Mouse (Mus musculus) macrophage (primary cell): ENCODE results near the gene Acvr1b. TPM values are rescaled to one million over a fixed set of nuclear protein-coding genes. Genes with fewer than 3 reads are reported as not detected.

Experiments
- H3K27ac ChIP-seq: fragments of 350-480 bp; formaldehyde crosslinking; 2 replicates; pipeline ENCODE4 v1.9.0; 2021
- H3K36me3 ChIP-seq: fragments of 350-480 bp; formaldehyde crosslinking; 2 replicates; pipeline ENCODE4 v1.9.0; 2021; ENCODE audit errors: inconsistent target
- H3K4me3 ChIP-seq: fragments of 350-480 bp; formaldehyde crosslinking; 2 replicates; pipeline ENCODE4 v1.9.0; 2021; ENCODE audit errors: inconsistent target
- H3K79me2 ChIP-seq: fragments of 350-480 bp; formaldehyde crosslinking; 2 replicates; pipeline ENCODE4 v1.9.0; 2021; ENCODE audit errors: inconsistent target
- WGBS: methylation state at CpG from one replicate; pipeline ENCODE4 v1.1.7; 2026; ENCODE audit warnings: inconsistent platforms; ENCODE audit not compliant: missing documents; 5-methylcytosine and 5-hydroxymethylcytosine counted together
- polyA plus RNA-seq: library from polyadenylated mRNA; stranded (reverse); fragments of 250-400 nt; gene quantifications from 3 replicates; pipeline ENCODE4 v1.2.4, GENCODE M21; 2018; ENCODE audit warnings: inconsistent platforms

The Acvr1b gene
- polyA plus RNA-seq, 1 experiment from 2014 or later: 13.7 TPM

GRCm38 (mm10) chr15:101192260-101192640, 18.4 kb downstream of the Acvr1b start:
- H3K36me3 ChIP-seq: peaks cover 16% of the 10 kb centered on the region; the same call in 1 of the 2 replicates
- H3K79me2 ChIP-seq: peaks cover 49% of the 10 kb centered on the region
- peak overlapping the region; percentile 96 for H3K27ac ChIP-seq
- WGBS: 86% methylated on average over 7 of the region's 7 CpGs
- no peak overlapping the region for H3K4me3 ChIP-seq

- whole genome bisulfite sequencing: 91% methylated on average over 7 of the region's 7 CpGs
- no peak overlapping the region for H3K4me3 ChIP-seq
- peaks cover 49% of the 10 kb centered on the region for H3K79me2 ChIP-seq
- H3K27ac ChIP-seq: no peak overlapping the region
- H3K36me3 ChIP-seq: peaks cover 16% of the 10 kb centered on the region; the same call in 1 of the 2 replicates
Measured at GRCm38 (mm10) chr15:101192651-101193050, 18.8 kb downstream of the Acvr1b start.

DNA sequence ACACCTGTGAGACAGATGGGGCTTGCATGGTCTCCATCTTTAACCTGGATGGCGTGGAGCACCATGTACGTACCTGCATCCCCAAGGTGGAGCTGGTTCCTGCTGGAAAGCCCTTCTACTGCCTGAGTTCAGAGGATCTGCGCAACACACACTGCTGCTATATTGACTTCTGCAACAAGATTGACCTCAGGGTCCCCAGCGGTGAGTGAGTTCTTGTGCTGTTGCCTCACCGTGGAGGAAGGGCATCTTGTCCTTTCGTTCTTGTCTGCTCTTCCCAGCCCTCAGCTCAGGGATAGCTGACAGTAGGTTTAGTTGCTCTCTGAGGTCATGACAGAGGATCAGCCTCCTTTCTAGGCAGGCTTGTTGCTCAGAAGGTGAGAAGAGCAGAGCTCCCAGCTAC, 20.1 kb downstream of the Acvr1b start:
- H3K27ac ChIP-seq: no peak overlapping the region
- no peak overlapping the region for H3K4me3 ChIP-seq
- H3K36me3 ChIP-seq: peaks cover 19% of the 10 kb centered on the region; the same call in 1 of the 2 replicates
- H3K79me2 ChIP-seq: peaks cover 40% of the 10 kb centered on the region
- WGBS: 91% methylated on average over 6 of the region's 6 CpGs

DNA sequence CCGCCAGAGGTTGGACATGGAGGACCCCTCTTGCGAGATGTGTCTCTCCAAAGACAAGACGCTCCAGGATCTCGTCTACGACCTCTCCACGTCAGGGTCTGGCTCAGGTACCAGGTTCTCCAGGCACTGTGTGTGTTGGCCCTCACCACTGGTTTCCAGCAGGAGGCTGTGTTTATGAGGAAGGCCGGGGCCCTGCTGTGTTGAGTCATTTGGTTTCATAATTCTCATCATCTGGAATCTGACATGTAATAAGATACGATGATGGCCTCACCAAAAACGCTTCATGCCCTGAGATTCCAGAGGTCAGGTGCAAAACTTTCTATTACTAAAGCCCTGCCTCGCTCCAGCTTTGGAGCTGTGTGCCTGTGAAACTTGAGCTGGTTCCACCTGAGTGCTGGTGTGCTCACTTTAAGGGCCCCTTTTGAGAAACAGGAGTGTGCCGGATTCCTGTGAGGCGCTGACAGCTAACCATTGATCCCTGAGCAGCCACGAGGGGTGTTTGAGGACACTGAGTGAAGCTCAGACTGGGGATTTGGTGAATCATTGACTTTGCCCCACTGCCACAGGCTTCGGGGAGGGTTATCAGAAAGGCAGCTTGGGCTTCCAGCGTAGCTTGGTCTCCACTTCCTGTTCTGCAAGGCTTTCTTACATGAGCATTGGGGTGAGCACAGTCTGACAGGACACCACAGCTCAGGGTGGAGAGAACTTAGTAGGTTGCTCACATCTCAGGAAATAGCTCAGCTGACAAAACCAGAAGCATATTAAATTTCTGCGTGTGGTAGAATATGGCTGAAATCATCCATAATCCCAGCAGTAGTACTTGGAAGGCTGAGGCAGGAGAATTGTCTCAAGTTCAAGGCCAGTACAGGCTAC, 21.3 kb downstream of the Acvr1b start:
- Histone ChIP-seq H3K27ac (no peak overlapping the region), H3K36me3 (peaks cover 27% of the 10 kb centered on the region), H3K79me2 (peaks cover 28% of the 10 kb centered on the region), H3K4me3 (no peak overlapping the region)
- WGBS: 66% methylated on average over 16 of the region's 16 CpGs

DNA sequence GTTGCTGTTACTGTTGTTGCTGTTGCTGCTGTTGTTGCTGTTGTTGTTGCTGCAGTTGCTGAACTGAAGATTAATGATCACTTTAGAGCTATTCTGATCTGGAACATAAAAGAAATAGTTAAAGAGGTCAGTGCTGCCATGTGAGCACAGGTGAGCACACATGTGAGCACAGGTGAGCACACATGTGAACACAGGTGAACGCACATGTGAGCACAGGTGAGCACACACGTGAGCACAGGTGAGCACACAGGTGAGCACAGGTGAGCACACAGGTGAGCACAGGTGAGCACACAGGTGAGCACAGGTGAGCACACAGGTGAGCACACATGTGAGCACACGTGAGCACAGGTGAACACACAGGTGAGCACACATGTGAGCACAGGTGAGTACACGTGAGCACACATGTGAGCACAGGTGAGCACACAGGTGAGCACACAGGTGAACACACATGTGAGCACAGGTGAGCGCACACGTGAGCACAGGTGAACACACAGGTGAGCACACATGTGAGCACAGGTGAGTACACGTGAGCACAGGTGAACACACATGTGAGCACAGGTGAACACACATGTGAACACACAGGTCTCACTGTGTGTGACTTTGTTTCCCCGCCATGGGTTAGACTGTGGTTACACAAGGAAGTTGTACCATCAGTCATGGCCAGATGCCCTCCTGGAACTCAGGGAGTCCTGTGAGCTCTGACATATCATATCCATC, 22.4 kb downstream of the Acvr1b start:
- H3K27ac ChIP-seq: no peak overlapping the region
- 84% methylated on average over 8 of the region's 8 CpGs for WGBS
- H3K36me3 ChIP-seq: peaks cover 38% of the 10 kb centered on the region
- H3K79me2 ChIP-seq: peaks cover 25% of the 10 kb centered on the region
- H3K4me3 ChIP-seq: no peak overlapping the region

- Histone ChIP-seq H3K4me3 (no peak overlapping the region), H3K27ac (no peak overlapping the region), H3K36me3 (peaks cover 45% of the 10 kb centered on the region), H3K79me2 (peaks cover 23% of the 10 kb centered on the region)
Measured at GRCm38 (mm10) chr15:101196961-101197360, 23.1 kb downstream of the Acvr1b start.

- Histone ChIP-seq H3K79me2 (peaks cover 16% of the 10 kb centered on the region), H3K36me3 (peaks cover 52% of the 10 kb centered on the region), H3K4me3 (no peak overlapping the region), H3K27ac (no peak overlapping the region)
- 95% methylated on average over 15 of the region's 15 CpGs for WGBS
Measured at GRCm38 (mm10) chr15:101197497-101198179, 23.8 kb downstream of the Acvr1b start.

DNA sequence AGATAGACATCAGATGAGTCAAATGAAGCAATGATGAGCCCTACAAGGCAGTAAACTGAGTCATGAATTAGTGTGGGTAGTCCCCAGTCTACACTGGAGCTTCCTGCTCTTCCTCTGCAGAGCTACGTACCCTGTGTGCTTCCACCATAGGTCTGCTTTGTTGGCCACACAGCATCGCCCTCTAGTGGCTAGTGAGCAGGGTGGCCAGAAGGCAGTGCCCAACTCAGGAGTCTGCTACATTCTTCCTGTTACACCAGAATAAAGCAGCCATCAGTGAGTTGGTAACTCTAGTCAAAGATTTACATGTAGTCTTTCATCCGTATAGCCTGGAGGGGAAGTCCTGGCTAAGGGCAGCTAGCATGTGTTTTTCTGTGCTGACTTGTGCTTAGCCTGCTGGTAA, 24.4 kb downstream of the Acvr1b start:
- Histone ChIP-seq H3K79me2 (peaks cover 11% of the 10 kb centered on the region), H3K27ac (no peak overlapping the region), H3K4me3 (no peak overlapping the region), H3K36me3 (peaks cover 55% of the 10 kb centered on the region)
- 21% methylated on average over 3 of the region's 3 CpGs for WGBS

- no peak overlapping the region for H3K27ac ChIP-seq
- H3K79me2 ChIP-seq: peaks cover 4% of the 10 kb centered on the region; the same call in 1 of the 2 replicates
- H3K36me3 ChIP-seq: peaks cover 55% of the 10 kb centered on the region
- no peak overlapping the region for H3K4me3 ChIP-seq
- WGBS: 91% methylated on average over 14 of the region's 14 CpGs
Measured at GRCm38 (mm10) chr15:101198850-101199249, 25.0 kb downstream of the Acvr1b start.

- Histone ChIP-seq H3K79me2 (no peaks in the 10 kb centered on the region), H3K4me3 (no peak overlapping the region), H3K36me3 (peaks cover 50% of the 10 kb centered on the region), H3K27ac (no peak overlapping the region)
- 97% methylated on average over 9 of the region's 9 CpGs for WGBS
Measured at GRCm38 (mm10) chr15:101200777-101201295, 27.0 kb downstream of the Acvr1b start.

DNA sequence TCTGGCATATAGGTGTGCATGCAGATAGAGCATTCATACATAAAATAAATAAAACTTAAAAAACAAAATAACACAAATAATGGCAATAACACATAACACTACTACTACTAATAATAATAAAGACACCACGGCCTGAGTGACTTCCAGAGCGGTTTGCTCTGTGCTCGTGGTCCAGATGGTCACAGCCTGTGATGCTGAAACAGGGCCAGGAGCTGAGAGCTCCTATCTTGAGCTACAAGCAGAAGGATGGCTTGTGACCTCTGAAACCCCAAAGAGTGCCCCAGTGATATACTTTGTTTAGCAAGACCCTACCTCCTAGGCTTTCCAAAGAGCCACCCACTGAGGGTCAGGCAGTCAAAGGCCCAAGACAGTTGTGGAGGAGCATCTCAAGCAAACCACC, 27.5 kb downstream of the Acvr1b start:
- Histone ChIP-seq H3K27ac (no peak overlapping the region), H3K79me2 (no peaks in the 10 kb centered on the region), H3K4me3 (no peak overlapping the region), H3K36me3 (peaks cover 55% of the 10 kb centered on the region)
- 100% methylated on average over 3 of the region's 3 CpGs for WGBS

DNA sequence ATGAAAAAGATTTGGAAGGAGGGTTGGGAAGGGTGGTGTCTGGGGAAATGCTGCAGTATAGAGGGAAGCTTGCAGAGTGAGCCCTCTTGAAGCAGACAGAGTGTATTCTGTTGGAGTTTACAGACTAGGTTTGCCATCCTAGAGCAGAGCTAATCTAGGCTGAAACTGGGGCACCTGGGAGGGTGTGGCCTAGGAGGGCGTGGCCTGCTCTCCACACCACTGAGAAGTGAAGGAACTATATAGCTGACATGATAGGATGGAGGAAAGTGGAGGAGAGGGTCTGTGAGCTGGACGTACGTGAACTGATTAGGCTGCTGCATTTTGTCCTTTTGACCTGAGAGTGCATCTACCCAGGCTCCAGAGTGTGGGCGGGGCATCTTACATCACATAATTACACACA, 29.8 kb downstream of the Acvr1b start:
- WGBS: 100% methylated on average over 4 of the region's 4 CpGs
- H3K79me2 ChIP-seq: no peaks in the 10 kb centered on the region
- no peak overlapping the region for H3K4me3 ChIP-seq
- no peak overlapping the region for H3K27ac ChIP-seq
- peaks cover 75% of the 10 kb centered on the region for H3K36me3 ChIP-seq

- Histone ChIP-seq H3K79me2 (no peaks in the 10 kb centered on the region), H3K4me3 (no peak overlapping the region), H3K36me3 (peaks cover 78% of the 10 kb centered on the region), H3K27ac (no peak overlapping the region)
- 91% methylated on average over 7 of the region's 7 CpGs for WGBS
Measured at GRCm38 (mm10) chr15:101204781-101205180, 30.9 kb downstream of the Acvr1b start.

DNA sequence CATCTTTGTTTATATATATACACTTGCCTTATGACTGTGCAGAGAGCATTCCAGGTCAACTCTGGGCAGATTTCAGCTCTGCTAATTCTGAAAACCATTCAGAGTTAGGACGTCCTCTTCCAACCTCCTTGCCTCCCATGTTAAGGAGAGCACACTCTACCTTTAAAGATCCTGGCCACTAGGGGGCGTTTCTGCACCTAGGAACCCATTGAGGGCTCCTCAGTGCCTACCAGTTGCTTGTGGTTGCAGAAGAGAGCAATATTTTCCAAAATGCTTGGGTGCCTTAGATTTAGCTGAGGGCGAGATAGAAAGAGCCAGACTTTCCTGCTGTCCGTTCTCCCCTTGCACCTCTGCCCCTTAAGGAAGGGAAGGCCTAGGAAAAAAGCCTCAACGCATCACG, 36.4 kb downstream of the Acvr1b start:
- Histone ChIP-seq H3K79me2 (no peaks in the 10 kb centered on the region), H3K36me3 (peaks cover 58% of the 10 kb centered on the region), H3K27ac (no peak overlapping the region), H3K4me3 (no peak overlapping the region)
- 73% methylated on average over 6 of the region's 6 CpGs for WGBS
